Mouse (Mus musculus) kidney, postnatal 25 days (tissue): ENCODE measurements around the gene Laptm4a.

Experiments
- DNase-seq, 2 experiments: peaks; one replicate each; pipeline ENCODE4 v3.0.0; 2021; ENCODE audit warnings: mixed read lengths in 2 of 2

The Laptm4a gene

GRCm38 (mm10) chr12:8961607-8962316 lies 40.3 kb downstream of the Laptm4a start:
- DNase-seq: peak; percentile 16 to 35

GRCm38 (mm10) chr12:8969828-8970227 lies 48.4 kb downstream of the Laptm4a start:
- peak; percentile 54 to 81 for DNase-seq

GRCm38 (mm10) chr12:8973820-8974465 lies 52.5 kb downstream of the Laptm4a start, which contains the start of gene Wdr35:
Wdr35 (plus strand) TSS chr12:8973892.
- DNase-seq: peak; percentile 90 to 94

GRCm38 (mm10) chr12:8975076-8975475 lies 53.6 kb downstream of the Laptm4a start:
- DNase-seq: no peak
